In the genomic region with DNA sequence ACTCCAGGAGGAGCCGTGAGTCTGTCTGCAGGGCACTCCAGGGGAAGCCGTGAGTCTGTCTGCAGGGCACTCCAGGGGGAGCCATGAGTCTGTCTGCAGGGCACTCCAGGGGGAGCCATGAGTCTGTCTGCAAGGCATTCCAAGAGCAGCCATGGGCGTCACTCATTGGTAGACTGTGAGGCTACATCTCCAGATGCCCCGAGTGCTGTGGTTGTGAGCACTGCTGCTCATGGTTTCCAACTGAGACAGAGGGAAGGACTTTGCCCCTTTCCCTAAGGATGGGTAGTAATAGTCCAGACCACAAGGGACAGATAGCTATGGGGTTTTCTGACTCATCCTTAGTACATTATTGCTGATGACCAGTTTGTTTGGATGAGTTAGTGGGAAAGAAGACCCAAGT, we compare ENCODE assay signal across 19 mouse cellular contexts. TPM values are rescaled to one million over a fixed set of nuclear protein-coding genes. Genes with fewer than 3 reads are reported as not detected.
A peak's percentile ranks its signal among the peaks of the same experiment; 100 is the strongest.
DNase-seq lines count a peak whose midpoint lies in the region; ATAC-seq and TF ChIP-seq lines count a peak whose summit lies in the region.
"Had no signal": no experiment of that assay in that cellular context is flagged by ENCODE, and none has a peak within 500 bp of the region (broad histone marks: within the 10 kb centered on the region; RNA-seq: fewer than 3 reads in every experiment).

No protein-coding gene starts in this region.

- no peak overlapping the region for H3K4me2 ChIP-seq in liver, embryonic 14.5 days (ENCODE audit: low read depth)
- H3K4me2 ChIP-seq in hindbrain, postnatal 0 days (ENCODE audit: low read depth, low read length): no peak overlapping the region
- H3K4me2 ChIP-seq: embryonic facial prominence, embryonic 15.5 days; heart, embryonic 12.5 days; hindbrain, embryonic 14.5 days had no signal

- H3K4me3 ChIP-seq in liver, embryonic 14.5 days (ENCODE audit: insufficient read depth in 1 of 2, low read depth in 2 of 2, low read length in 2 of 2): no peak overlapping the region
- H3K4me3 ChIP-seq in hindbrain, postnatal 0 days (ENCODE audit: low read length): no peak overlapping the region
- H3K4me3 ChIP-seq: embryonic facial prominence, embryonic 15.5 days; erythroblast, embryonic 14.5 days; forebrain, embryonic 10.5 days; heart, embryonic 12.5 days; hindbrain, embryonic 10.5 days had no signal

- no peak for ATAC-seq in liver, embryonic 14.5 days (ENCODE audit: insufficient read depth)
- ATAC-seq in hindbrain, postnatal 0 days: no peak
- no peak for ATAC-seq in cerebellum, adult (ENCODE audit: insufficient number of reproducible peaks, low FRiP score, low TSS enrichment)
- ATAC-seq: forebrain, embryonic 14.5 days had no signal

- TF ChIP-seq CTCF in liver, embryonic 14.5 days (IDR thresholded peaks at IDR 0.05; ENCODE audit: low read depth): peak; percentile 22; the same call in 1 of the 2 replicates
- no peak for TF ChIP-seq CTCF in hindbrain, postnatal 0 days (IDR thresholded peaks at IDR 0.05; ENCODE audit: low read depth)

- no peaks in the 10 kb centered on the region for H3K36me3 ChIP-seq in liver, embryonic 14.5 days (replicated peaks; ENCODE audit: control insufficient read depth, insufficient read depth, low read depth)
- H3K36me3 ChIP-seq in hindbrain, postnatal 0 days (ENCODE audit: insufficient read depth, low read length): no peaks in the 10 kb centered on the region

- TF ChIP-seq EP300 in liver, embryonic 14.5 days (IDR thresholded peaks at IDR 0.05; ENCODE audit: low read depth): no peak

- H3K27ac ChIP-seq in liver, embryonic 14.5 days: no peak overlapping the region
- H3K27ac ChIP-seq in hindbrain, postnatal 0 days: no peak overlapping the region
- H3K27ac ChIP-seq: embryonic facial prominence, embryonic 15.5 days; forebrain, embryonic 10.5 days; hindbrain, embryonic 10.5 days; hindbrain, embryonic 14.5 days had no signal

- H3K4me1 ChIP-seq in liver, embryonic 14.5 days (replicated peaks; ENCODE audit: control insufficient read depth in 2 of 2, insufficient read depth in 2 of 2, low read length in 1 of 2): peaks cover 0 to 5% of the 10 kb centered on the region in 2 experiments; a peak in 1 of 4 replicates
- H3K4me1 ChIP-seq in hindbrain, postnatal 0 days (ENCODE audit: insufficient read depth, low read length): no peaks in the 10 kb centered on the region
- H3K4me1 ChIP-seq: hindbrain, embryonic 10.5 days had no signal

- 60% methylated on average over 4 of the region's 4 CpGs for WGBS in liver, embryonic 14.5 days (ENCODE audit: insufficient replicate concordance)
- WGBS in hindbrain, postnatal 0 days: 63% methylated on average over 4 of the region's 4 CpGs

- no peak for DNase-seq in liver, embryonic 14.5 days (ENCODE audit: low read depth in 3 of 3, low spot score in 3 of 3)
- DNase-seq in liver: no peak
- peak; percentile 75 for DNase-seq in 3T3-L1 (ENCODE audit: low read depth, low spot score)
- peak; percentile 55 for DNase-seq in NIH3T3 (ENCODE audit: low read depth)
- DNase-seq in hindbrain, postnatal 0 days (ENCODE audit: low spot score): no peak
- DNase-seq: adrenal gland, adult 8-10 months; cerebellum, adult 11 months; cerebellum, adult 8-10 months; gastrocnemius, postnatal 36 days had no signal

- no peak overlapping the region for H3K9ac ChIP-seq in liver, embryonic 14.5 days (replicated peaks)
- no peak overlapping the region for H3K9ac ChIP-seq in hindbrain, postnatal 0 days (replicated peaks; ENCODE audit: low read length)
- H3K9ac ChIP-seq: embryonic facial prominence, embryonic 15.5 days; heart, embryonic 12.5 days; hindbrain, embryonic 14.5 days had no signal

- H3K27me3 ChIP-seq in liver, embryonic 14.5 days (ENCODE audit: control insufficient read depth, insufficient read depth, low read length): no peaks in the 10 kb centered on the region
- no peaks in the 10 kb centered on the region for H3K27me3 ChIP-seq in hindbrain, postnatal 0 days (ENCODE audit: insufficient read depth, low read length)
- H3K27me3 ChIP-seq: embryonic facial prominence, embryonic 15.5 days; heart, embryonic 12.5 days had no signal

- no peaks in the 10 kb centered on the region for H3K9me3 ChIP-seq in liver, embryonic 14.5 days (ENCODE audit: control insufficient read depth, low read length)
- H3K9me3 ChIP-seq in hindbrain, postnatal 0 days (ENCODE audit: low read length): no peaks in the 10 kb centered on the region
- H3K9me3 ChIP-seq: embryonic facial prominence, embryonic 15.5 days; forebrain, embryonic 10.5 days; heart, embryonic 12.5 days; hindbrain, embryonic 10.5 days had no signal

RNA-seq across cellular contexts. Expression of a gene that starts 16.4 kb away (rescaled TPM):
- 104 and 128 TPM in 2 replicates for polyA plus RNA-seq in liver, embryonic 14.5 days (2012; rRNA removed)
- 145 and 166 TPM in 2 replicates for polyA plus RNA-seq in liver, embryonic 14.5 days (2014; fragmentation: Nextera tagmentation; extraction: Ambion mirVana)
- 56.6 and 57.6 TPM in 2 replicates for total RNA-seq in hindbrain, postnatal 0 days (2014; rRNA removed)
- 41.5 and 47.1 TPM in 2 replicates for polyA plus RNA-seq in hindbrain, postnatal 0 days (2015; fragmentation: Nextera tagmentation; extraction: Ambion mirVana)

RNA-seq across cellular contexts. Expression of a gene that starts 33.3 kb away (rescaled TPM):
- 474 and 506 TPM in 2 replicates for polyA plus RNA-seq in liver, embryonic 14.5 days (2012; rRNA removed)
- polyA plus RNA-seq in liver, embryonic 14.5 days (2014; fragmentation: Nextera tagmentation; extraction: Ambion mirVana): 304 and 336 TPM in 2 replicates
- total RNA-seq in hindbrain, postnatal 0 days (2014; rRNA removed): 0.05 TPM in 1 of 2 replicates, not detected in the other
- not detected in 2 replicates for polyA plus RNA-seq in hindbrain, postnatal 0 days (2015; fragmentation: Nextera tagmentation; extraction: Ambion mirVana)
- total RNA-seq: gastrocnemius, postnatal 36 days; heart, adult 18-20 months; heart, postnatal 25 days had no signal
- polyA plus RNA-seq: forebrain, embryonic 14.5 days; hindbrain, embryonic 10.5 days; hindbrain, embryonic 14.5 days had no signal

RNA-seq across cellular contexts. Expression of a gene that starts 48.4 kb away (rescaled TPM):
- polyA plus RNA-seq in liver, embryonic 14.5 days (2012; rRNA removed): 15.3 and 16.4 TPM in 2 replicates
- polyA plus RNA-seq in liver, embryonic 14.5 days (2014; fragmentation: Nextera tagmentation; extraction: Ambion mirVana): 14.6 and 15.8 TPM in 2 replicates
- 19.4 and 20.4 TPM in 2 replicates for total RNA-seq in hindbrain, postnatal 0 days (2014; rRNA removed)
- 3.9 and 4.1 TPM in 2 replicates for polyA plus RNA-seq in hindbrain, postnatal 0 days (2015; fragmentation: Nextera tagmentation; extraction: Ambion mirVana)

RNA-seq across cellular contexts. Expression of a gene that starts 55.4 kb away (rescaled TPM):
- 7.3 and 8.2 TPM in 2 replicates for polyA plus RNA-seq in liver, embryonic 14.5 days (2012; rRNA removed)
- 11.9 and 13.0 TPM in 2 replicates for polyA plus RNA-seq in liver, embryonic 14.5 days (2014; fragmentation: Nextera tagmentation; extraction: Ambion mirVana)
- 1.0 and 3.4 TPM in 2 replicates for total RNA-seq in hindbrain, postnatal 0 days (2014; rRNA removed)
- 1.5 and 1.6 TPM in 2 replicates for polyA plus RNA-seq in hindbrain, postnatal 0 days (2015; fragmentation: Nextera tagmentation; extraction: Ambion mirVana)

RNA-seq across cellular contexts. Expression of a gene that starts 57.9 kb away (rescaled TPM):
- polyA plus RNA-seq in liver, embryonic 14.5 days (2012; rRNA removed): 1.8 and 2.2 TPM in 2 replicates
- polyA plus RNA-seq in liver, embryonic 14.5 days (2014; fragmentation: Nextera tagmentation; extraction: Ambion mirVana): 2.7 and 3.1 TPM in 2 replicates
- 12.7 and 14.1 TPM in 2 replicates for total RNA-seq in hindbrain, postnatal 0 days (2014; rRNA removed)
- polyA plus RNA-seq in hindbrain, postnatal 0 days (2015; fragmentation: Nextera tagmentation; extraction: Ambion mirVana): 17.1 and 17.7 TPM in 2 replicates

Comparison
In these comparisons a context has a peak if more than half of its experiments do, and no peak if none do; other contexts are left out.
1. DNase-seq: peak in 3T3-L1 (single experiment) and NIH3T3 (single experiment); none in liver, embryonic 14.5 days (0 of 3), liver (single experiment) and hindbrain, postnatal 0 days (single experiment).
2. RNA of a gene that starts 33.3 kb away (polyA plus RNA-seq): 304 to 506 TPM in liver, embryonic 14.5 days; not detected in hindbrain, postnatal 0 days; every median in the first group is over 100 times any median in the second.